Mouse (Mus musculus): ENCODE data around the gene Hs3st1.

Gene Hs3st1

DNA sequence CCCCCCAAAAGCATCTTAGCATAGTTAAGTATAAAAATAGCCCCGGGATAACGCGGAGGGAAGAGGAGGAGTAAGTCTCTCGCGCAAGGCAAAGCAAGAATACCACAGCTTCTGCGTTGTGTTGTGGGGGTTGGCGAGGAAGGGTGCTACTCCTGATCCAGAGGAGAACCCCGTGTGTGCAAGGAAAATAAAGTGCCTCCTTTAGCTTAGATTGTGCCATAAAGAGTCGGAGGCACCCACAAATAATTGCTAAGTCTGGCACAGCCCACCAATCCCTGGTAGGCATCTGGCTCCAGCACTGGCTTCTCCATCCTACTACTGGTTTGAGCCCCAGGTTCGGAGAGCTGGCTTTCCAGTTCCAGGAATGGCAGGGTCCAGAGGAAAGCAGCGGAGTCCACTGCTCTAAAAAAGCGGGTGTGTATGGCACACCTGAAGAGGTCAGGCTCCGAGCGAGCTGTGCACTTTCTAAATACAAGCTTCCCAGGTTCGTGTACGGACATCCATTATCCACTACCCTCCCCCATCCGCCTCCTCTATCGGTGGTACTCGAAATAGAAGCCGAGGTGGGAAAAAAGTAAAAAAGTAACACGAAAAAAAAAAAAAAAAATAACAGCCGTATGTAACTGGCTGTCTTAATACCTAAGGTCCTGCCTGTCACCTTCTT lies 111.9 kb downstream of the Hs3st1 start:
- DNase-seq: peak; percentile 66

GRCm38 (mm10) chr5:39642222-39642770 lies 113.0 kb downstream of the Hs3st1 start:
- no peak for DNase-seq

- peak; percentile 82 for DNase-seq
These were observed 115.7 kb downstream of the Hs3st1 start for GRCm38 (mm10) chr5:39639438-39640177.

GRCm38 (mm10) chr5:39638926-39639325 lies 116.3 kb downstream of the Hs3st1 start:
- DNase-seq: peak; percentile 28

DNA sequence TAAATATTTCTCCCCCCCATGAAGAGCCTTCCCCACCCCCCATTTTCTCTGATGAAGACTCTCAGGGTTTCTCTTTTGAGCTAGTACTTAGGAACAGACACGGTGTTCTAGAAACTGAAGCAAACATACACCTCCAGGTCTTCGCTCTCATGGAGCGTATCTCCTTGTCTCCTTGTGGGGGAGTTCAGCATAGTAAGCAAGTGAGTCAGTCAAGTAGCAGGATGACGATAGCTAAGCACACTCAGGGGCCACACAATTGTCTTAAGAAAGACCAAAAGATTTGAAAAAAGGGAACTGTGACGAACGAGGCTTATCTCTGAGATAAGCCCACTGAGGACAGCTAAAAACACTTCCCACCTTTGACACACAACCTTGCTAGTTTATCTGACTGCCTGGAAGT lies 117.4 kb downstream of the Hs3st1 start:
- no peak for DNase-seq

- DNase-seq: no peak
These were observed 119.2 kb downstream of the Hs3st1 start for GRCm38 (mm10) chr5:39636090-39636489.

DNA sequence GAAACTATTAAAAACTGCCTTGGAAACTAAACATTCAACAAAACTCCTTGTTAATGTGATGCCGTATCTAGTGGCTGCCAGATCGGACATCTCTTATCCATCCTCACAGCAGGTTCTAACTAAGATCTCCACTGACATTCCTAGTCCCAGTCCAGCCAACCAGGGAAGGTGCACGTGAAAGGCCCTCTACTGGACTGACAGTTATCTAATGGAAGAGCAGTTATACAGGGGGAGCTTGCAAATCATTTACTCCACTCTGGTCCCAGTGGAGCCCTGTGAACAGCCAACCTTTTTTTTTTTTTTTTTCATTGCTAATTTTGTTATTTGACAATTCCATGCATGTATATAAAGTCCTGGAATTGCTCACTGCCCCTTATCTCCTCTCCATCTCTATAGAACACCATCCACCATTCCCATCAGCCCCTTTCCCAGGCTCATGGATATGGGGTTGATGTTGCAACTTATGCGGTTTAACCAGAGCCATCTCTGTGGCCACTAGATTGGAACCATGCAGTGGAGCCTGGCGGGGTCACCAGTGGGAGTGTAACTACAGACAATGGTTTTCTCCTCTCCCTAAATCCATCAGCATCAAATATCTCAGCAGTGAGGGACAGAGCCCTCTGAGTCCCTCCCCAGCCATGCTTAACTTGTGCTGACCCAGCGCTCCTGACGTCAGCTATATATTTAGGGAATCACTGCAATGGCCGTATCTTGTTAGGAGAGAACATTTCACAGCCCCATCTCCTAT lies 120.8 kb downstream of the Hs3st1 start:
- peak; percentile 34 for DNase-seq

- peak; percentile 46 for DNase-seq
These were observed 122.1 kb downstream of the Hs3st1 start for GRCm38 (mm10) chr5:39633206-39633605.

GRCm38 (mm10) chr5:39630841-39631240 lies 124.4 kb downstream of the Hs3st1 start:
- no peak for DNase-seq

- peak; percentile 75 for DNase-seq
These were observed 130.2 kb downstream of the Hs3st1 start for GRCm38 (mm10) chr5:39625037-39625473.

- no peak for DNase-seq
These were observed 131.1 kb downstream of the Hs3st1 start for GRCm38 (mm10) chr5:39624218-39624590.

- peak; percentile 39 for DNase-seq
These were observed 131.7 kb downstream of the Hs3st1 start for GRCm38 (mm10) chr5:39623304-39624217.

GRCm38 (mm10) chr5:39620206-39620866 lies 134.9 kb downstream of the Hs3st1 start:
- peak; percentile 83 for DNase-seq

GRCm38 (mm10) chr5:39617354-39617977 lies 137.8 kb downstream of the Hs3st1 start:
- peak; percentile 42 for DNase-seq

DNA sequence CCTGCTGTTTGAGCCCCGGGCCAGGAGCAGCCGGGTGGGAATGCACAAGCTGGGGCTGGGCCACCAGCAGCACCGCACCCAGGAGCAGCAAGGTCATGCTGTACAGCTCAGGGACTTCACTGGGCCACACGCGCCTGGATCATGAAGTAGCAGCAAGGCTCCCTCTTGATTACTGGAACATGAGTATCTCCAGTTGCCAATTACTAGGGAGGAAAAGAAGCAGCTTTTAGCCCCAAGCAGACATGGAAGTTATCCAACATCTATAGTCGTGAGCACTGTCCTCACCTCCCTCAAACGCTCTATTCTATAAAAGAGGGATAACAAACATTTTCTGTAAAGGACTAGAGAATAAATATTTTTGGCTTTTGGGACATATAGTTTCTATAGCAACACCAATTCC lies 140.1 kb downstream of the Hs3st1 start:
- DNase-seq: peak; percentile 32

DNA sequence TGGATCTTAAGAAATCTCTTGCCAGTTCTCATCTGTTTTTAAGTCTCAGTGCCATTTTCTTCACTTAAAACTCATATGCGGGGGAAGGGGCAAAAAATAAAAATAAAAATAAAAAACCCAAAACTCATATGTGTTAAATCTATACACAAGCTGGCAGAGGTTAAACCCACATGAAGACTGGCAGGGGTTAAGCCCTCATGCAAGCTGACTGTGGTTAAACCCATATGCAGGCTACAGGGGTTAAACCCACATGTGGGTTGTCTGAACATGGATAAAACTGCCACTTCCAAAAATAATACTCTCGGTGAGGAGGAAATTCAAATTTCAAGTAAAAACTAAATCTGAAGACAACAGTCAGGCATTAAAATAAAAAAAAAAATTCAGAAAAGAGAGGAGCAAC lies 141.7 kb downstream of the Hs3st1 start:
- DNase-seq: no peak

GRCm38 (mm10) chr5:39612240-39612639 lies 143.0 kb downstream of the Hs3st1 start:
- no peak for DNase-seq

- no peak for DNase-seq
These were observed 147.0 kb downstream of the Hs3st1 start for GRCm38 (mm10) chr5:39608260-39608659.

DNA sequence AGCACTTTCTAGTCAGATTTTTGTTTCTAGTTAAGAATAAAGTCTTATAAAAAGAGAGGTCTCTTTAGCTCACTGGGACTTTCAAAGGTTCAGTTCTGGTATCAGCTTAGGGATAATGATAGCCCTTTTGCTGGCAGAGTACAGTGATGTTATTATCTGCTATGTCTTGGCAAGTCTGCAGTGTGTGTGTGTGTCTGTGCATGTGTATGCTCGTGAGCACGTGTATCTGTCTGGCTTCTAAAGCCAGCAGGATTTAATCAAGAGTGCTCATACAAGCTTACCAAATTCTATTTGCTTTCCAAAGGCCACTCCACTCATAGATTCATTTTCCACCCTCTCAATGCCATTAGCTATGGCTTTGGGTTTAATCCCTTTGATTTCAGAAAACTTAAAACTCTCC lies 160.5 kb downstream of the Hs3st1 start:
- DNase-seq: no peak
